Mouse (Mus musculus): ENCODE measurements around the gene Angptl6. TPM values are rescaled to one million over a fixed set of nuclear protein-coding genes. Genes with fewer than 3 reads are reported as not detected.
A peak's percentile ranks its signal among the peaks of the same experiment; 100 is the strongest.

The Angptl6 gene
- polyA plus RNA-seq, 1 experiment from 2014 or later, result 2.7 TPM

GRCm38 (mm10) chr9:20834881-20835280, 44.6 kb downstream of the Angptl6 start:
- no peak overlapping the region for H3K4me3 ChIP-seq (ENCODE audit: low read length)
- WGBS, result 58% methylated on average over 1 of the region's 1 CpGs
- H3K4me2 ChIP-seq (ENCODE audit: low read depth, low read length), result no peak overlapping the region
- no peak overlapping the region for H3K27ac ChIP-seq (ENCODE audit: low read length)
- no peaks in the 10 kb centered on the region for H3K9me3 ChIP-seq (ENCODE audit: control insufficient read depth, low read length)
- no peak for ATAC-seq (ENCODE audit: low read depth)
- no peak overlapping the region for H3K9ac ChIP-seq (ENCODE audit: low read length)
- no peaks in the 10 kb centered on the region for H3K27me3 ChIP-seq (ENCODE audit: control insufficient read depth, insufficient read depth, low read depth, low read length)
- H3K36me3 ChIP-seq (ENCODE audit: control insufficient read depth, insufficient read depth, low read length), result no peaks in the 10 kb centered on the region
- peaks cover 2% of the 10 kb centered on the region; the same call in 1 of the 2 replicates for H3K4me1 ChIP-seq (replicated peaks; ENCODE audit: control insufficient read depth, insufficient read depth, low read length)

- ATAC-seq (ENCODE audit: low read depth), result peak; percentile 96
- WGBS, result 16% methylated on average over 18 of the region's 19 CpGs
- Histone ChIP-seq H3K36me3 (ENCODE audit: control insufficient read depth, insufficient read depth, low read length) (no peaks in the 10 kb centered on the region), H3K4me2 (ENCODE audit: low read depth, low read length) (no peak overlapping the region), H3K9me3 (ENCODE audit: control insufficient read depth, low read length) (no peaks in the 10 kb centered on the region), H3K9ac (ENCODE audit: low read length) (no peak overlapping the region), H3K4me3 (ENCODE audit: low read length) (no peak overlapping the region), H3K27me3 (ENCODE audit: control insufficient read depth, insufficient read depth, low read depth, low read length) (no peaks in the 10 kb centered on the region), H3K4me1 (replicated peaks; ENCODE audit: control insufficient read depth, insufficient read depth, low read length) (peaks cover 2% of the 10 kb centered on the region; the same call in 1 of the 2 replicates), H3K27ac (ENCODE audit: low read length) (no peak overlapping the region)
Observed at GRCm38 (mm10) chr9:20830901-20831643, 48.5 kb downstream of the Angptl6 start.

DNA sequence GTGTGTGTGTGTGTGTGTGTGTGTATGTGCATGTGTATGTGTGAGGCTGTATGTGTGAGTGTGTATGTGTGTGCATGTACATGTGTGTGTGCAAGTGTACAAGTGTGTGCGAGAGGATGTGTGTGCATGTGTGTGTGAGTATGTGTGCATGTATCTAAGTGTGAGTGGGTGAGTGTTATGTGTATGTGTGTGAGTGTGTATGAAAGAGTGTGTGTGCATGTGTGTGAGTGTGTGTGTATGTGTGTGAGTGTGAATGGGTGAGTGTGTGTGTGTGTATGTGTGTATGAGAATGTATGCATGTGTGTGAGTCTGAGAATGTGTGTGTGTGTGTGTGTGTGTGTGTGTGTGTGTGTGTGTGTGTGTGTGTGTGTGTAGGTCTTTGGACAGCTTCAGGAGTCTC, 51.4 kb downstream of the Angptl6 start:
- Histone ChIP-seq H3K27ac (ENCODE audit: low read length) (no peak overlapping the region), H3K36me3 (ENCODE audit: control insufficient read depth, insufficient read depth, low read length) (no peaks in the 10 kb centered on the region), H3K4me3 (ENCODE audit: low read length) (no peak overlapping the region), H3K4me2 (ENCODE audit: low read depth, low read length) (no peak overlapping the region), H3K27me3 (ENCODE audit: control insufficient read depth, insufficient read depth, low read depth, low read length) (no peaks in the 10 kb centered on the region), H3K9ac (ENCODE audit: low read length) (no peak overlapping the region), H3K4me1 (replicated peaks; ENCODE audit: control insufficient read depth, insufficient read depth, low read length) (peaks cover 2% of the 10 kb centered on the region; the same call in 1 of the 2 replicates), H3K9me3 (ENCODE audit: control insufficient read depth, low read length) (no peaks in the 10 kb centered on the region)
- ATAC-seq (ENCODE audit: low read depth), result no peak
- WGBS, result 100% methylated on average over 1 of the region's 1 CpGs

DNA sequence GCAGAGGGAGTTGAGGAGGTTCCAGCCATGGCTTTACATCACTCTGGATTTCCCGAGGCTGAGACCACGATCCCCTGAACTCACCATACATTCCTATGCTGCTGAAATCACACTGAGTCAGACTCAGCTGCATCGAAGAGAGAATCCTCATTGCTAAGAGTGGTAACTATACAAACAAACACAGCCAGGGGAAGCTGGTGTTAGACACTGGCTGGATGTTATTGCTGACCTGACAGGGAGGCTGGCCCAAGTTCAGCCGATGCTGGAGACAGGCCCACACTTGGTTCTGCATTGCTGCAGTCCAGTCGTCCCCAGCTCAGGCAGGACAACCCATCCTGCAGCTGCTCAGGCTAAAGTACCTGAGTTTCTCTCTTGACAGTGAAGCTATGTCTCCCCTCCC, 53.7 kb downstream of the Angptl6 start:
- 35% methylated on average over 5 of the region's 5 CpGs for WGBS
- ATAC-seq (ENCODE audit: low read depth), result no peak
- Histone ChIP-seq H3K4me2 (ENCODE audit: low read depth, low read length) (no peak overlapping the region), H3K27me3 (ENCODE audit: control insufficient read depth, insufficient read depth, low read depth, low read length) (no peaks in the 10 kb centered on the region), H3K9me3 (ENCODE audit: control insufficient read depth, low read length) (no peaks in the 10 kb centered on the region), H3K4me3 (ENCODE audit: low read length) (no peak overlapping the region), H3K36me3 (ENCODE audit: control insufficient read depth, insufficient read depth, low read length) (no peaks in the 10 kb centered on the region), H3K4me1 (replicated peaks; ENCODE audit: control insufficient read depth, insufficient read depth, low read length) (peaks cover 1% of the 10 kb centered on the region; the same call in 1 of the 2 replicates), H3K9ac (ENCODE audit: low read length) (no peak overlapping the region), H3K27ac (ENCODE audit: low read length) (no peak overlapping the region)

Small RNA genes lying within 50 kb of the gene (microRNA-seq; reads per million reads assigned to microRNA genes)
- gene Mir7081, result not detected

Other genes starting within 250 kb of the Angptl6 start
- gene Ubl5, start 236.8 kb downstream of the Angptl6 start, polyA plus RNA-seq (2015; fragmentation: Nextera tagmentation; extraction: Ambion mirVana), result 422 and 439 TPM in 2 replicates
- 20.9 and 24.5 TPM in 2 replicates for gene Fbxl12, start 235.0 kb downstream of the Angptl6 start, polyA plus RNA-seq (2015; fragmentation: Nextera tagmentation; extraction: Ambion mirVana)
- gene Pin1, start 227.6 kb downstream of the Angptl6 start, polyA plus RNA-seq (2015; fragmentation: Nextera tagmentation; extraction: Ambion mirVana), result 47.4 and 50.3 TPM in 2 replicates
- gene Olfm2, start 133.4 kb downstream of the Angptl6 start, polyA plus RNA-seq (2015; fragmentation: Nextera tagmentation; extraction: Ambion mirVana), result 2.9 and 3.7 TPM in 2 replicates
- gene Col5a3, start 64.7 kb downstream of the Angptl6 start, polyA plus RNA-seq (2015; fragmentation: Nextera tagmentation; extraction: Ambion mirVana), result 1.2 and 1.8 TPM in 2 replicates
- not detected in 2 replicates for gene Rdh8, start 61.2 kb downstream of the Angptl6 start, polyA plus RNA-seq (2015; fragmentation: Nextera tagmentation; extraction: Ambion mirVana)
- 18.8 and 22.4 TPM in 2 replicates for gene A230050P20Rik, start 11.1 kb downstream of the Angptl6 start, polyA plus RNA-seq (2015; fragmentation: Nextera tagmentation; extraction: Ambion mirVana)
- gene Ppan, start 8.4 kb upstream of the Angptl6 start, polyA plus RNA-seq (2015; fragmentation: Nextera tagmentation; extraction: Ambion mirVana), result 57.3 and 64.1 TPM in 2 replicates
- 255 and 258 TPM in 2 replicates for gene Eif3g, start 18.9 kb upstream of the Angptl6 start, polyA plus RNA-seq (2015; fragmentation: Nextera tagmentation; extraction: Ambion mirVana)
- gene Dnmt1, start 80.2 kb upstream of the Angptl6 start, polyA plus RNA-seq (2015; fragmentation: Nextera tagmentation; extraction: Ambion mirVana), result 92.5 and 97.1 TPM in 2 replicates
- gene S1pr2, start 97.1 kb upstream of the Angptl6 start, polyA plus RNA-seq (2015; fragmentation: Nextera tagmentation; extraction: Ambion mirVana), result 63.5 and 67.2 TPM in 2 replicates
- gene Mrpl4, start 123.0 kb upstream of the Angptl6 start, polyA plus RNA-seq (2015; fragmentation: Nextera tagmentation; extraction: Ambion mirVana), result 156 TPM in 2 replicates
- gene Icam1, start 136.3 kb upstream of the Angptl6 start, polyA plus RNA-seq (2015; fragmentation: Nextera tagmentation; extraction: Ambion mirVana), result 76.2 and 93.0 TPM in 2 replicates
- 2.2 and 4.2 TPM in 2 replicates for gene Icam4, start 149.6 kb upstream of the Angptl6 start, polyA plus RNA-seq (2015; fragmentation: Nextera tagmentation; extraction: Ambion mirVana)
- 0.24 and 0.33 TPM in 2 replicates for gene Icam5, start 152.3 kb upstream of the Angptl6 start, polyA plus RNA-seq (2015; fragmentation: Nextera tagmentation; extraction: Ambion mirVana)
- 1.1 and 1.2 TPM in 2 replicates for gene Zglp1, start 187.4 kb upstream of the Angptl6 start, polyA plus RNA-seq (2015; fragmentation: Nextera tagmentation; extraction: Ambion mirVana)
- gene Gm49373, start 193.4 kb upstream of the Angptl6 start, polyA plus RNA-seq (2015; fragmentation: Nextera tagmentation; extraction: Ambion mirVana), result 0.09 and 0.49 TPM in 2 replicates
- gene Fdx1l, start 193.9 kb upstream of the Angptl6 start, polyA plus RNA-seq (2015; fragmentation: Nextera tagmentation; extraction: Ambion mirVana), result 44.1 and 46.5 TPM in 2 replicates
- gene Gm38431, start 212.3 kb upstream of the Angptl6 start, polyA plus RNA-seq (2015; fragmentation: Nextera tagmentation; extraction: Ambion mirVana), result 1.2 and 3.3 TPM in 2 replicates
- 56.8 and 69.1 TPM in 2 replicates for gene Raver1, start 212.3 kb upstream of the Angptl6 start, polyA plus RNA-seq (2015; fragmentation: Nextera tagmentation; extraction: Ambion mirVana)